Mouse (Mus musculus) lung, postnatal 0 days (tissue): ENCODE data around the gene Ksr1.

ENCODE experiments used
- CTCF ChIP-seq: IDR thresholded peaks from 2 replicates; pipeline ENCODE4 v1.5.1; 2016; ENCODE audit warnings: antibody characterized with exemption, mild to moderate bottlenecking
- EP300 ChIP-seq: IDR thresholded peaks from 2 replicates; pipeline ENCODE4 v1.6.1; 2016; ENCODE audit warnings: antibody characterized with exemption, mild to moderate bottlenecking, control low read depth

DNA sequence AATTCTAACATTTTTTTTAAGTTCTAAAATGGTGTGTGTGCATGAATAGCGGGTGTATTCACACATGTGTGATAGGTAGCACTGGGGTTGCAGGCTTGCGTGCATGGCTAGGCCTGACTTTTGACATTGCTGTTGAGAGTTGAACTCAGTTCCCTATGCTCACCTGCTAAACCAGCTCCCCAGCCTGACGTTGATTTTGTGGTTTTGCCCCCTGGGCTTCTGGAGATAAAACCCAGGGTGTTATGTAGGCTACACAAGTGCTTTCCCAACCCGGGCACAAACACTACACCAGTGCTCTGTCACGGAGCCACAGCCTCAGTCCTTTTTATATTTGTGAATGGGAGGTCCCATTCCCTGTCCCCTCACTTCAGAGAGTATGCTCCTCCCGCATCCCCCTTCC is 39.5 kb upstream of the Ksr1 start:
- TF ChIP-seq EP300 (no peak), CTCF (no peak)
